28 mouse cellular contexts compared by ENCODE assay signal in genomic region chr6:99946481-99946880, GRCm38 (mm10).
"Had no signal": no experiment of that assay in that cellular context is flagged by ENCODE, and none has a peak within 500 bp of the region (broad histone marks: within the 10 kb centered on the region; RNA-seq: fewer than 3 reads in every experiment).

No protein-coding gene starts in this region.

- H3K4me1 ChIP-seq: heart, embryonic 13.5 days; heart, embryonic 15.5 days; intestine, embryonic 15.5 days; kidney, embryonic 15.5 days; limb, embryonic 15.5 days; liver, embryonic 12.5 days had no signal

- H3K27me3 ChIP-seq: intestine, embryonic 15.5 days had no signal

- H3K9ac ChIP-seq: heart, embryonic 13.5 days; heart, embryonic 15.5 days; hindbrain, embryonic 12.5 days; hindbrain, embryonic 14.5 days; intestine, embryonic 15.5 days; kidney, embryonic 15.5 days; limb, embryonic 13.5 days; limb, embryonic 15.5 days; liver, embryonic 12.5 days had no signal

- DNase-seq: gastrocnemius, postnatal 14 days; gastrocnemius, postnatal 36 days; heart, adult 11 months; heart, adult 2 months; heart, postnatal 14 days; heart, postnatal 36 days; kidney, adult 18-20 months; kidney, adult 9 months; kidney, postnatal 14 days; kidney, postnatal 36 days; layer of hippocampus, adult 9-11 months; layer of hippocampus, postnatal 36 days; left cerebral cortex, postnatal 4 days had no signal

- H3K36me3 ChIP-seq: heart, embryonic 13.5 days; heart, embryonic 15.5 days; hindbrain, embryonic 10.5 days; hindbrain, embryonic 12.5 days; intestine, embryonic 15.5 days; kidney, embryonic 15.5 days; limb, embryonic 13.5 days; limb, embryonic 15.5 days; liver, embryonic 12.5 days had no signal

- H3K27ac ChIP-seq: heart, adult 2 months; heart, embryonic 13.5 days; heart, embryonic 15.5 days; hindbrain, embryonic 10.5 days; hindbrain, embryonic 12.5 days; hindbrain, embryonic 14.5 days; intestine, embryonic 15.5 days; kidney, embryonic 15.5 days; kidney, postnatal 0 days; limb, embryonic 13.5 days; limb, embryonic 15.5 days; liver, embryonic 12.5 days had no signal

- H3K4me2 ChIP-seq: heart, embryonic 11.5 days; heart, embryonic 13.5 days; heart, embryonic 15.5 days; hindbrain, embryonic 12.5 days; hindbrain, embryonic 14.5 days; intestine, embryonic 15.5 days; kidney, embryonic 15.5 days; limb, embryonic 13.5 days; limb, embryonic 15.5 days; liver, embryonic 12.5 days had no signal

- H3K9me3 ChIP-seq: heart, embryonic 13.5 days; heart, embryonic 15.5 days; hindbrain, embryonic 10.5 days; hindbrain, embryonic 12.5 days; intestine, embryonic 15.5 days; kidney, embryonic 15.5 days; limb, embryonic 13.5 days; limb, embryonic 15.5 days; liver, embryonic 12.5 days had no signal

- ATAC-seq: hindbrain, embryonic 16.5 days; inflammation-experienced regulatory T-cells, adult 6 months; intestine, embryonic 15.5 days; intestine, postnatal 0 days; liver, embryonic 12.5 days had no signal

- H3K4me3 ChIP-seq: heart, adult 2 months; heart, embryonic 13.5 days; heart, embryonic 15.5 days; hindbrain, embryonic 10.5 days; hindbrain, embryonic 12.5 days; intestine, embryonic 15.5 days; kidney, embryonic 15.5 days; limb, embryonic 13.5 days; limb, embryonic 15.5 days; liver, embryonic 12.5 days had no signal
